Mouse (Mus musculus) embryonic stem cell, embryonic (primary cell): ENCODE measurements at regions not wholly inside any gene's neighbourhood (a gene's known extent, or its start where the extent isn't known, plus 50 kb on each side); places are given as distances from the start of the nearest gene placed in this dataset.

Experiments used
- CTCF ChIA-PET, 4 experiments: fragments of 300-600 bp in 2 of 4; fragments of 350-600 bp in 2 of 4; sonication (Branson Sonifier 250); formaldehyde crosslinking; loops; one replicate each; lab custom pipeline; 2022; ENCODE audit warnings: inconsistent platforms in 2 of 4; lab: Charles Lee
- POLR2A ChIA-PET, 4 experiments: fragments of 300-600 bp in 2 of 4; fragments of 350-600 bp in 2 of 4; sonication (Branson Sonifier 250); formaldehyde crosslinking; loops; one replicate each; lab custom pipeline; 2022; ENCODE audit warnings: antibody characterized with exemption in 4 of 4, inconsistent platforms in 1 of 4; lab: Charles Lee

DNA sequence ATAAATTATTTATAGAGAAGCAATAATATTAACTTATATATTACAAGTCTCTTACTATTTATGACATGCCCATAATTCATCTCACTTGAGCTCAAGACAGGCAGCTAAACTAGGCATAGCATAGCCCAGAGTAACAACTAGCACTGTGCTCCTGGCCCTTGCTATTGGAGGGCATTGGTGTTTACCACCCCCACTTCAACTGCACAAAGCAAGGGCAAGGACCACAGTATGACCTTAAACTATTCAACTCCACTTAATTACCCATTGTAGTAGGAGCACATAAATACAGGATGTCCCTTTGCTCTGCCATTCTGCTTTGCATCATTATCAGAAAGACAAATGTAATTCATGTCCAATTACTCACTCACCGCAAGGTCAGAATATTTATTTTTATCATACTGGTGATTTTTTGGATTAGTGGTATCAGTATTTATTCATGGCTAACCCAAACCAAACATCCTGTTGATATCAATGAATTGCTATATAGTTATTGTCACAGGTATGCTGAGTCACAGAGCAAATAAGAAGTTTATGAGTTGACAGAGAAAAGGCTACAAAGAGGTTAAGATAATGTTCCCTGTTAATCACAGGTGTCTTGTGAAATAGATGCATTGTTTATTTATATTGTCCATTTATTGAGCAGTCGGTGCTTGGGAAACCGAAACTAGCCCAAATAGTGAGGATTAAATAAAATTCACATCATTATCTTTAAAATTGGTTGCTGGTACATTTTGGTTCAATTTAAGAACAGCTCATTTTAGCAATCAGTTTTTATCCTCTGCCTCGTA lies 523.4 kb upstream of the A1bg start:
- CTCF ChIA-PET, result no interaction called here

DNA sequence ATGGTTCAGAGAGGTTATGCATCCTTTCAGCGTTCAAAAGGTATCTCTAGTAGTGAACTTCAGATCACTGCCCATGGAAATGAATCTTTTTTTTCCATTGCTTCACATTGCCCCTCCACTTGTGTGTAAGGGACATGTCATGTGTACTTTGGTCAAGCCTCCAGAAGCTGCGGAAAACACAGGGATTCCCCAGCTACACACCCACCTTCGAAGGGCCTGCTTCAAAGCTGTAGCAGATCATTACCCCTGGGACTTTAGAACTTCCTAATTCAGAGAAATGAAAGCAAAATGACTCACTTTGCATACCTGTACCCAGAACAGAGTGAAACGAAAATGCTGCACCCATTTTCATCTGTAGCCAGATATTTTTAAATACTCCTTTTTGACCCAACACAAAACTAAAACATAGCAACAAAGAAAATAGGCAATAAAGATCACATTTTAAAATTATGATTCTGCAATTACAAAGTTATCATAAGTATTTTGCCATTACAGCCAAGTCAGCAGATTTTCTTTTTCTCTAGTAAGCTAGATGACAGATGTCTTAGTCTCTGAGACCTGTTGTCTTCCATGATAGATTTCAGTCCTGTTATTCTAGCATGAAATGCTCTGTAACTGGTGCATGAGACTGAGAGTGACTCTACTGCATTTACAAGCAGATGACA lies 519.1 kb upstream of the A1bg start:
- POLR2A ChIA-PET, result interaction anchor here in 1 of 4 experiments (0.6 kb wide), 1 partner anchor 84 kb away, joined by 5 read pairs; no protein-coding TSS in a partner anchor
- CTCF ChIA-PET, result no interaction called here

More for the DNA sequence above, 523.4 kb upstream of the A1bg start:
- POLR2A ChIA-PET, result no interaction called here

DNA sequence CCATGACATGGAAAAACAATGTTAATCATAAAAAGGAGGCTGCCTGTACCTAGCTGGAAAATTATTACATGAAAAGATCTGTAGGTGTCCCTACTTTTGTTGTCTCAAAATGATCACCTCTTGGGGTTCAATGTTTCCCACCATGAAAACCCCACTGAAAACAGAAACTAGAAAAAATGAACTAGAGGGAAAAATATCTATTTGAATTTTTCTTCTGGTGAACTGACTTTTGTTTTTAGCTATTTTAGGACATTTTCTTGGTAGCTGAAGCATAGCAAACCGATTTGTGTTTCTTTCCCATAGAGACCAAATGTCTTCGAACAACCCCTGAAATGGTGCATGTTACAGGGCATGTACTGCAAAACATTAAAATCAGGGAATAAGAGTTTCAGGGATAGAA lies 518.2 kb upstream of the A1bg start:
- ChIA-PET POLR2A (no interaction called here), CTCF (no interaction called here)

DNA sequence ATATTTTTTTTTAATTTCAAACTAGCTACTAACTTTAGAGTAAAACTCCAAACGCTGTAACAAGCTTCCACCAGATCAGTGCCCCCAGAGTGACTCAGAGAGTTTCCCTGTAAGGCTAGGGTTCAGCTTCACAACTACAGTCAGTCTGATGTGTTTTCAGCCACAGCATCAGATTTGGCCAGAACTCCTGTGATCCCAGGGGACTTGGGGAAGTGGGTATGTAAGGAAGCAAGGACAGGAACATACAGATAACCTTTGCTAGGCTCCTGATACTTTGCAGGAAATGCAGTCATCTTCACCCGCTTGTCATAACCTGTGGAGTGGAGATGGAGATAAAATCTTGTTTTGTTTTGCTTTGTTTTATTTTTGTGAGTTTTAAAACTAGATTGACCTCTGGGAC lies 517.5 kb upstream of the A1bg start:
- CTCF ChIA-PET, result no interaction called here

DNA sequence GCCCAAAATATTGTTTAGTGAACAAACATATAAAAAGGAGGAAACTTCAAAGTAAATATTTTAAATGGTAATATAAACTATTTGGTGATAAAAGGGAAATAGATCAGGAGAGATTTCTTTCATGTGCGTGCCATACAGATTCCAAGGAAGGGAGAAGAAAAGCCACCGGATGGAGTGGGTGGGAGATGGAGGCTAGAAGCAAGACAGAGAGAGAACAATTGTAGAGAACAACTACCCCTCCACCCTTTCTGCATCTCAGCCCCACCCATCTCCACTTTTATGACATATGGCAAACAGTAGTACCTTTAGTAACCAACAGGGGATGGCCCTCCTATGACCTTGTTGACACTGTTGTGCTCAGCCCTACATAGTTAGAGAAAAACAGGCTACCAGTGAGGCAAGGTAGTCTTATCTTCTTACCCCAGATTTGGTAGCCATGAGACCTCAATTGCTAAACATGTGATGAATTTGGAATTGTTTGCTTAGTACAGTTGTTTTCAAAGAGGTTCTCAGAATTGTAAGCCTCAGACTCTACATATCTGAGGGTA lies 516.9 kb upstream of the A1bg start:
- CTCF ChIA-PET, result no interaction called here
- POLR2A ChIA-PET, result no interaction called here

More for the DNA sequence above, 517.5 kb upstream of the A1bg start:
- POLR2A ChIA-PET, result no interaction called here

DNA sequence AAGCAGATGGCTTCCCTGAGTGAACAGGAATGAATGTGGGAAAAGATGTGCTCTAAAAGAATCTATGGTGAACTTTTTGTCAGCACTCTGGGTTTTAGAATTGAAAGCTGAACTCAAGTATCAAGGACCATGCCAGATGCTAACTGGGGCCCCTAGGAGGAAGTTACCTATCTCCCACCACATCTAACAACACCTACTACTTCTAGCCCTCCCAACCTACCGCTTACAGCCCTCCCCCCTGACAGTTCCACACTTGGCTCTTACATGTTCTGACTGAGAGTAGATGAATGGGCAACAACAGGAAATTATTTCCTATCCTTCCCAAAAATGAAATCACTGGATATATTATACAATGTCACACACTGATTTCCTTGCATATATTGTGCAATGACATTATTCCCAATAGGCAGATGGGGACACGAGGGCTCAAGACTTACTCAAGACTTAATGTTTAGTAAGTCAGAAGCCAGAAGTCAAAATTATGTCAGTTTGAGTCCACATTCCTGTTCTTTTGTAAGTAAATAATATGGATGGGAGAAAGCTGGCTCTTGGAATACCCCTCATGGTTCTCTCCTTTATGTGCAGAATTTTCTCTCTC lies 506.1 kb upstream of the A1bg start:
- CTCF ChIA-PET, result no interaction called here
- POLR2A ChIA-PET, result no interaction called here

DNA sequence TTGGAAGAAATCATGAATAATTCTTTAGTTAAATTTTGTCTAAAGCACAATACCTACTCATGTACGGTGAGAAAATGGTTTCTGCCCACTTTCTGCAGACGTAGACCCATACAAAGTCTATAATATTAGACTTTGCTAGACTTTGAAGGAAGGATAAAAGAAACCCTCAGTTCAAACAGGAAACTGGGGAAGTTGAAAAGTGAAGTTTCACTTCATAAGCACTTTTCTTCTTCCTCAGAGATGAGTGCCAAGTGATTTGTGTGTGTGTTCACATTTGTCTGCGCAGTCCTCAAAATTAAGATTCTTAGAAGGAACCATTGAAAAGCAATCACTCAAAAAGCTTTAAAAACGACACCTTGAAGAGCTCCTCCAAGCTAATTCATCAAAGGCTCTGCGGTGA lies 500.2 kb upstream of the A1bg start:
- POLR2A ChIA-PET, result no interaction called here
- CTCF ChIA-PET, result no interaction called here

DNA sequence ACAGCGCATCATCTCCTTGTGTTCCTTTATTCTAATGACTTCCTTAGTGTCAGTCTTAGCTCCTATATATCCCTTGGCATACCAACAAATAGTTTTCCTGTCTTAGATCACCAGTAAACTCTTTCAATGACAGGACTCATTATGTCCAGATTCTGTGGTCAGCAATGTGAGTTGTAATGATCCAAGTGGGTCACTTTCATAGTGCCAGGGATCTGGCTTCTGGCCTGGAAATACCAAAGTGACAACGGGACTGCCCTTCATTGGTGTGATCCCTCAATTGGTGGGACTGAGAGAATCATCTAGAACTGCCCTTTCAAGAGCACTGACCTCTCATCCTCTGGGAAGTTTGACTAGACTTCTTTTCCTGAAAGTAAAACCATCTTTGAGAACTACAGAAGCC lies 494.7 kb upstream of the A1bg start:
- POLR2A ChIA-PET, result no interaction called here
- CTCF ChIA-PET, result no interaction called here

DNA sequence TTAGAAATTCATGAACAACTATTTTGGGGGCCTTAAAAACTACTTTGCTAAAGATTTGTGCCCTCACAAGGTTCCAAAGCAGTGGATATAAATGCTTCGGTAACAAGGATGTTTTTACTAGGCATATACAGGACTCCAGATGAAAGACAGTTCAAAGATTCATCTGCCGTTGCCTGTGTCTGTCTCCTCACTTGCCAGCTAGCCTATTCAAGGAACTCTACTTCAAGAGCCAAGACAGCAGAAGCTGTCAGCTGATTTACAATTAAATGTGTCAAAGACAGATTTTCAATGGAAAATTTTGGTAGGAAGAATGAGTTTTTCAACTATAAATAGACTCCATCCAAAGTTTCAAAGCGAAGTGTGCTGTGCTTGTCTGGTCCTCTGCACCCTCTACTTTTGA lies 494.0 kb upstream of the A1bg start:
- CTCF ChIA-PET, result no interaction called here
- POLR2A ChIA-PET, result no interaction called here

DNA sequence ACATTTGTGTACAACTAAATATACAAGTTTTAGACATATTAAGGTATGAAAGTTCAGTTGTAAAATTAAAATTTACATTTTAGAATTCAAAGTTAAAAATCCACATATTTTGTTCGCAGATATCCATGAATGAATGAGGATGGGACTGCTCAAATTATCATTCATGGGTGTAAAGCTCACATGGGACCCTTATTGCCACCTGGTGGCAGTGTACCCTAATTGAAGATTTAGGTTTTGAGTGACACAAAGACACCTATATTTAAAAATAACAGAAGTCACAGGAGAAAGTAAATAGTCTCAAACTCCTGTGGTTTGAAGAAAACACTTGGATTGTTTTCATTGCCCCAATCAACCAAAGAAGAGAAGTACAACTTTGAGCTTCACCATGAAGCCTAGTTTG lies 492.8 kb upstream of the A1bg start:
- POLR2A ChIA-PET, result no interaction called here
- CTCF ChIA-PET, result interaction anchor here in 1 of 4 experiments (1.3 to 1.9 kb wide), 2 partner anchors 16 to 258 kb away, joined by 4 read pairs; no protein-coding TSS in a partner anchor

DNA sequence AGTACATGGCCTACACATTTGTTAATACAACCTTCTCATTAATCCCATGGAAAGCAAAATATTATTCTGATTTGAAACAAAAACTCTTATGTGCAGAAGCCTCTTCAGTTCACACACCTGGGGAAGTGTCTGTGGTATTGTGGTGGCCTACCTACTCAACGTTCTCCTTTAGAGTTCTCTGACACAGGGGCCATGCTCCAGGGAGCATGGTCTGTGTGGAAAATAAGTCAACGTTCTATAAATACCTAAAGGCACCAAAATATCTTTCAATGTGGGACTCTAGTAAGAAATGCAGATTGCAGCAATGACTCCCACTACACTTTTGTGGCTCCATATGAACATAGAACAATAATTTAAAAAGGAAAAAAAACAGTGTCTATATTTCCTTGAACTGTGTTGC lies 489.0 kb upstream of the A1bg start:
- ChIA-PET CTCF (no interaction called here), POLR2A (no interaction called here)

DNA sequence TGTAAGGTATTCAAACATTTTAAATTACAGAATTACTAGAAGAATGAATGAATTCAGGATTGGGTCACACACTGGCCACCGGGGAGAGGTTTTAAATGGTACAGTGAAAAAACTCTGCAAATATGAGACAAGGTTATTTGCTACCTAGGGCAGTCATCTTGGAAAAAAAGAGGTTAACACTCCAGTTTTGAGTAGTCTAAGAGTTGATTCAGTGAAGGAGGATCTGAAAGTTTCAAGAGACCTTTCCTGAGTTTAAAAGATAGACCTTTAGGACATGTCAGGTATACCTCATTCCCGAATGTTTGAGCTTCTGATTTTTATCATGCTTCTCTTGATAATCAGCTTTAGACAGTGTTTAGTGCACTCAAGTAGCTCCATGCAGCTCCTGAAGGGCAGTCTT lies 488.0 kb upstream of the A1bg start:
- POLR2A ChIA-PET, result no interaction called here
- CTCF ChIA-PET, result no interaction called here

DNA sequence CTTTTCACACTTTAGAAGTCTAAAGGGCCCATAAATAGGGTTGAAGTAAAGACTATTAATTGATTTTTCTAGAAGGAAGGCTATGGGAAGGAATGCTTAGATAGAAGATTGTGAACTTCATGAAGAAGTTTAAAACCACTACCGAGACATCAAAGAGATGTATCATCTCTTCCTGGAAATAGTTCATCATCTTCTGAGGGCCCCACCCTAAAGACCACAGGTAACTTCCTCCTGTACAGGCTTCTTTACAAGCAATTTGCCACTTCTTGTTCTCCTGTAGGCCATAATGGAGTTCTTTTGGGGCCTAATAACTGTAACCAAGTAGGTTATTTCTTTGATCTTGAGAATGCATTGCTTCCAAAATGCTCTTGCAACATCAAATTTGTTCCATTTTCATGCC lies 485.8 kb upstream of the A1bg start:
- POLR2A ChIA-PET, result no interaction called here

DNA sequence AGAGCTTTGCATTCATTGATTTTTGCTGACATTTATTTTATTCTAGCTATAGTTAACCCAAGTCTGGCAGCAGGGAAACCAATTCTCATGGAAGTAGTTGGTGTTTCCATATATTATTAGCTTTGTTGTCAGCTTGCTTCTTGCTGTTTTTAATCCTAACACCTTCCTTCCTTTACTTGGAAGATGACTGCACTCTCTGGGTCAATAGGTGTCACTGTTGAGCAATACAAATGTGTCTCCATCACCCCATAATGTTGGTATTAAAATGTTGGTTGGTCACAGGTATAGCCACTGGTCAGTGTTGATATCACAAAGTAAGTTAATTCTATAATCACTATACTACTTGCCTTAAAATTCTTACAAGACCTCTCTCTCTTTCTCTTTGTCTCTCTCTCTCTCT lies 477.9 kb upstream of the A1bg start:
- ChIA-PET CTCF (interaction anchor here in 3 of 4 experiments (0.6 to 1.3 kb wide), 6 partner anchors 12 to 1842 kb away, joined by 3 to 6 read pairs (median 4); no protein-coding TSS in a partner anchor), POLR2A (interaction anchor here in 1 of 4 experiments (0.7 kb wide), 1 partner anchor 588 kb away, joined by 3 read pairs; no protein-coding TSS in a partner anchor)

More for the DNA sequence above, 485.8 kb upstream of the A1bg start:
- CTCF ChIA-PET, result no interaction called here

DNA sequence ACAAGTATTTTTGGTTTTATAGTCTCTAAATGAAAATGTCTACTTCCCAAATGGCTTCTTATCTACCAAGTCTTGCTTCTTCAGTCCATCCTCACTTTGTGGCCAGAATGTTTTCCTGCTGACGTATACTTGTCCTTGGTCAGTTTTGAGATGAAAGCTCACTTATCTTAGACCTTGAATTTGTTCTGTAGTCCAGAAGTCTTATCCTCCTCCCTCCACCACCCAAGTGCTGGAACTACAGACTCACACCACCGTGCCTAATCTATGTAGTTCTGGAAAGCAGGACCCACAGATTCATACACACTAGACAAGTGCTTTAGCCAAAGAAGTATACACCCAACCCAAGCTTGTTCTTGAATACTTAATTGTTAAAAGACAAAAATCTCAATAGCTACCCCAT lies 477.2 kb upstream of the A1bg start:
- ChIA-PET POLR2A (no interaction called here), CTCF (interaction anchor here in 2 of 4 experiments (0.6 to 1.3 kb wide), 4 partner anchors 12 to 578 kb away, joined by 3 to 6 read pairs (median 4); no protein-coding TSS in a partner anchor)

DNA sequence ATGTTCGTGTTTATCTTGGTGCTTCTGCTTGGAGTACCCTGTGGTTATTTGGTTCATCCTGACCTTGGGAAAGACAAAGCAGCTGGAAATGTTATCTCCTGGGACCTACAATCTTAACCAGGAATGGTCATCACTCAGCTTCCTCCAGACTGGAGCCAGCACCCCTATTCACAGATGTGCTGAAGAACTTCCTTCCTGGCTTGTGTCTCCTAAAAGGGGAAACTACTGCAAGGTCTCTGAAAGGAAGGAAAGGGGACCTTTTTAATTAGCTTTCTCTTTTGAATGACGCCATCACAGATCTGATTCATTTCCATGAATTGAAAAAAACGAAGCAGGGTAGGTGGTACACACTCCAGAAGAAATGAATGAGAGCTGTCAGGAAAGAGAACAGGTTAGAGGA lies 476.0 kb upstream of the A1bg start:
- CTCF ChIA-PET, result no interaction called here
- POLR2A ChIA-PET, result no interaction called here

DNA sequence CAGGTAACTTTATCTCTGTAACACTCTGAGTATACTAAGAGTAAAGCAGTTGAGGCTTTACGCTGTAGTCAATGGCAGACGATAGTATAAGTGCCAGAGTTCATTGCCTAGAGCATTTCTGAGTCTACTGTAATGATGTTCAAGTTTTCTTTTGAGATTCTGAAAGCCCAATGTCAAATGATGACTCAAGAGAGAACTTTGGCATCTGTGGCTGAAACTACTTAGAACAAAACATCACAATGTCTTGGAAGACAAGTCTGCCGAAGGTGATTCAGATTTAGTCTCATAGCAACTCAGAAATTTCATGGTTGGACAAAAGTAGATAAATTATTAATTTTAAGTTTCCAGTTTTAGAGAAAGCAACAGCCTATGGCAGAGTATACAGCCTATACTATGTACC lies 474.2 kb upstream of the A1bg start:
- CTCF ChIA-PET, result no interaction called here
- POLR2A ChIA-PET, result no interaction called here

DNA sequence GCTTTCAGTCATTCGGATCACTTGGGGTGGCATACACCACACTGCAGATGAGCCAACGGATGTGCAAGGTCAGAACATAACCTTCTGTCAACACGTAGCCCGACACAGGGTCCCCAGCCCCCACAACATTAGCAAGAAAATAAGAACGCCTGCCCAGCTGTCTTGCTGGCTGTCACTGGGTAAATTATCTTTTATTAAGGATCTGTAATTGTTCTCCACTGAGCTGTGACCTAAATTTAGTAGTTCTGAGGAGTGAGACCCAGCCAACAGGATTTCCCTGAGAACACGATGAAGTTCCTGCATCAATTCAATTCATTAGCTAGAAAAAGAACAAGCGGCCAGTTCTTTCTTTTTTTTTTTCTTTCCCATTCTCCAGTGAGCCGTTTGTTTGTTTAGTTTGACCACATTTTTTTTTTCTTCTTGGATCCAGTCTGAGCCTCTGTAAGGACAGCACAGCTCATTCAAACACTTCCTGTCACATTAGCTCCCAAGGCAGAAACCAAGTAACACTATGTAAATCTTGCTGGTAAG lies 472.5 kb upstream of the A1bg start:
- ChIA-PET CTCF (interaction anchor here in 2 of 4 experiments (0.6 to 0.7 kb wide), 2 partner anchors 13 to 375 kb away, joined by 3 to 5 read pairs; no protein-coding TSS in a partner anchor), POLR2A (interaction anchor here in 1 of 4 experiments (0.7 kb wide), 1 partner anchor 101 kb away, joined by 3 read pairs; no protein-coding TSS in a partner anchor)

DNA sequence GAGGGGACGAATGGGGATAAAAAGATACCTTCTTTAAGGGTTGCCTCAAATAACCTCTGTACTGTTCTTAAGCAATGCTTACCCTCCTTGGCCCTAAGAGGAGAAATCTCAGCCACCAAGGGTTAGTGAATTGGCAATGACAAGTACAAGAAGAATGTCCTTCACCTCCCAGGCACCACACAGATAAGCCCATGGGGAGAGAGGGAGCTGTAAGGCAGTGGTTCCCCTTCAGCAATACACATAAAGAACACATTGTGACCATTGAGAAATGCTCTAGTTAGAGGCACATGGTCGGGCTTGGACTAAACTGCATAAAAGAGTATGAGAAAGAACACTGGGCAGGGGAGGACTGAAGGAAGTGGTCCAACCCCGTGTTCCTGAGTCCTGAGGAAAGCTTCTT lies 457.9 kb upstream of the A1bg start:
- POLR2A ChIA-PET, result no interaction called here
- CTCF ChIA-PET, result no interaction called here
